Mouse (Mus musculus): ENCODE measurements around the gene Tmem273. TPM values are rescaled to one million over a fixed set of nuclear protein-coding genes. Genes with fewer than 3 reads are reported as not detected.

The Tmem273 gene
- polyA plus RNA-seq, 1 experiment from 2014 or later: 2.0 TPM

DNA sequence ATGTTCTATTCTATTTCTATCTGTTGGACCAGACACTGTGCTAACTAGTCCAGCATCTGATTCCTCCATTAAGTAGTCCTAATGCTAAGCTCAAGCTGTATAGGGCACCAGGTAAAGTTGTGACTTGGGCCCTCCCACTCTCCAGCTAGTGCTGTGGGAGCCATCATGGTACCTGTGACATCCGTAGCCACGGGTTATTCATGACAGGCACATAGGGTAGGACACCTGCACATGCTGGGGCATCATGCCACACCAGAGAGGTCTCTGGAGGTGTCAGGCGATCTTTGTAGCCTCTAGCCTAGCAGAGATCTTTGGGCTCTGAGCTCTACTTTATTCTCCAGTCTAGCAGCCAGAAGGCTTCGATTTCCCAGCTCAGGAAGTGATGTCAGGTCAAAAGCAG lies 2.9 kb upstream of the Tmem273 start:
- Histone ChIP-seq H3K4me1 (replicated peaks) (no peaks in the 10 kb centered on the region), H3K4me3 (replicated peaks) (no peak overlapping the region), H3K27me3 (replicated peaks) (no peaks in the 10 kb centered on the region), H3K27ac (no peak overlapping the region), H3K36me3 (no peaks in the 10 kb centered on the region), H3K9me3 (no peaks in the 10 kb centered on the region), H3K9ac (no peak overlapping the region), H3K4me2 (replicated peaks) (no peak overlapping the region)
- no peak for ATAC-seq
- WGBS: 90% methylated on average over 4 of the region's 4 CpGs

DNA sequence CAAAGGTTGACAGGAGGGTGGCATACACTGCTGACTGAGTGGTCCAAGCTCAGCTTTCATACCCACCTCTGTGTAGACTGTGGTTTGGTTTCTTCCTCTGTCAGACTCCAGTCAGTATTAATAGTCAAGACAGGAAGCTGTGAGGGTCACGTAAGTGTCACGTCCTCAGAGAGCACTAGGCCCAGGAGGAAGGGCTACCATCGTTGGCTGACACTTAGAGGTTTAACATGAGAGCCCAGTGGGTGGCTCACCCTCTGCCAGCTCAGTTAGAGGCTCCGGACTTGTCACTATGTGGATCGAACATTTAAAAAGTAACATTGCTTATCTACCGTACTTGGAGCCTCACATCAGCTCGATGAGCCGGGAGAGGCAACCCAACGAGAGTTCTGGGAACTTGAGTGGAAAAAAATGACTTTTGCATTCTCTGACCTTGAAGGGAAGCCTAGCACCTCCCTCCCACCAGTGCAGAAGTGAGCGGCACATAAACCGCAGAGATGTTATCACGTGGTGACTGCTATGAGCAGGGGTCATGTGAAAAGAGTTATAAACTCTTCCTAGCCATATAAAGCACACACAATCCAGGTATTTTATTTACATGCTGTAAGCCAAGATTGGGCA lies 1.5 kb upstream of the Tmem273 start:
- H3K4me2 ChIP-seq (replicated peaks): no peak overlapping the region; the same call in 1 of the 2 replicates
- 54% methylated on average over 12 of the region's 12 CpGs for WGBS
- no peak overlapping the region for H3K9ac ChIP-seq
- H3K4me1 ChIP-seq (replicated peaks): no peaks in the 10 kb centered on the region
- H3K9me3 ChIP-seq: no peaks in the 10 kb centered on the region
- no peak overlapping the region for H3K27ac ChIP-seq
- H3K36me3 ChIP-seq: no peaks in the 10 kb centered on the region
- H3K27me3 ChIP-seq (replicated peaks): no peaks in the 10 kb centered on the region
- peak; percentile 88 for ATAC-seq
- H3K4me3 ChIP-seq (replicated peaks): no peak overlapping the region

DNA sequence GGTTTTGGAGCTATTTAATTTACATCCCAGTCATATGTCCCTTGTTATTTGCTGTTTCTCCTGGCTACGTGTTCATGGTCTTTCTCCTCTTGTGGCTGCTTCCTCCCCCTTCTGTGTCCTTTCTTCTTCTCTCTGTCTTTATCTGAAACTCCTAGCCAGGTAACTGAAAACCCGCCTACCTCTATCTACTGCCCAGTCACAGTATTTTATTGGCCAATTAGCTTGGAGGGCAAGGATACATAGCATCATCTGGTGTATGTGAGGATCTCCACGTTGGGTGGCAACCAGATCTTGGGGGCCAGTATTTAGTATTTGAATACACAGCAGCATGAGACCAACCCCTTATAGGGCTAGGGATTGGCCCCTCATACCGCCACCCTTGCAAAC lies 1.0 kb upstream of the Tmem273 start:
- WGBS: 66% methylated on average over 4 of the region's 4 CpGs
- Histone ChIP-seq H3K9ac (no peak overlapping the region), H3K4me2 (replicated peaks) (no peak overlapping the region), H3K27me3 (replicated peaks) (no peaks in the 10 kb centered on the region), H3K36me3 (no peaks in the 10 kb centered on the region), H3K4me3 (replicated peaks) (no peak overlapping the region), H3K27ac (no peak overlapping the region), H3K9me3 (no peaks in the 10 kb centered on the region), H3K4me1 (replicated peaks) (no peaks in the 10 kb centered on the region)
- ATAC-seq: peak; percentile 73

DNA sequence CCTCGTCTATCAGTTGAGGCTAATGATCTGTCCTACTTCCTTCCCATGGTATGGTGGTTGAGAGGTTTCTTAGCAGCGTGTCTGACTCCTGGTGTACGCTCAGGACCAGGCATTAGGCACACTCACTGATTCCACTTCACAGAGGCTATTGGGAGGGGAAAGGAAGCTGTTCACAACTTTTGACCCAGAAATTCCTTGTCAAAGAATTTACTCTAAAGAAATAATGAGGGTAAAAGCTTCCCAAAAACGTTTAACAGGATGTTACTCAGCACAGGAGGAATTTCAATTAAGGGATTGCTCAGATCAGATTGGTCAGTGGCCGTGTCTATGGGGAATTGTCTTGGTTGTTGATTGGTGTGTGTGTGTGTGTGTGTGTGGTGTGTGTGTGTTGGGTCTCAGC lies 1.9 kb downstream of the Tmem273 start:
- H3K9ac ChIP-seq: no peak overlapping the region
- no peak overlapping the region for H3K4me2 ChIP-seq (replicated peaks)
- H3K36me3 ChIP-seq: no peaks in the 10 kb centered on the region
- no peak overlapping the region for H3K27ac ChIP-seq
- 64% methylated on average over 5 of the region's 5 CpGs for WGBS
- H3K4me1 ChIP-seq (replicated peaks): no peaks in the 10 kb centered on the region
- H3K9me3 ChIP-seq: no peaks in the 10 kb centered on the region
- no peak for ATAC-seq
- no peaks in the 10 kb centered on the region for H3K27me3 ChIP-seq (replicated peaks)
- H3K4me3 ChIP-seq (replicated peaks): no peak overlapping the region

DNA sequence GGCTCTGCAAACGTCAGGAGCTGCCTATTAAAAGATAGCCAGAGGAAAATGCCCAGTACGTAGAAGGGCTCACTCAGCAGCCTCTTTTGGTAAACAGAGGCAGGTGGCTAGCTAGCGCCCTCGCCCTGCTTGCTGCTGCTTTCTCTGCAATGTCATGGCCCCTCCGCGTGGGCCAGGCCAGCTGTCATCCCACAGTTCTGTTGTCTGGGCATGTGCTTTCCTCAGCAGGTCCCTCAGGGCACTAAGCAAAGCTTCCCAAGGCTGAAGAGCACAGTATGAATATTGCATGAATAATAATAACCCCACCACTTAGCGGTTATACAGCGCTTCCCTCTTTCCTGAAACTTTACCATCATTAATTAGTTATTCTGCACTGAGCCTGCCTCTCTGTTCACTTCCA lies 10.6 kb downstream of the Tmem273 start:
- Histone ChIP-seq H3K4me1 (replicated peaks) (0 out of 2 replicates have a peak, but pooled peaks cover 3% of the 10 kb centered on the region), H3K27me3 (replicated peaks) (no peaks in the 10 kb centered on the region), H3K9ac (no peak overlapping the region), H3K27ac (no peak overlapping the region), H3K4me3 (replicated peaks) (no peak overlapping the region), H3K4me2 (replicated peaks) (no peak overlapping the region), H3K9me3 (no peaks in the 10 kb centered on the region), H3K36me3 (no peaks in the 10 kb centered on the region)
- ATAC-seq: no peak
- 59% methylated on average over 8 of the region's 8 CpGs for WGBS

DNA sequence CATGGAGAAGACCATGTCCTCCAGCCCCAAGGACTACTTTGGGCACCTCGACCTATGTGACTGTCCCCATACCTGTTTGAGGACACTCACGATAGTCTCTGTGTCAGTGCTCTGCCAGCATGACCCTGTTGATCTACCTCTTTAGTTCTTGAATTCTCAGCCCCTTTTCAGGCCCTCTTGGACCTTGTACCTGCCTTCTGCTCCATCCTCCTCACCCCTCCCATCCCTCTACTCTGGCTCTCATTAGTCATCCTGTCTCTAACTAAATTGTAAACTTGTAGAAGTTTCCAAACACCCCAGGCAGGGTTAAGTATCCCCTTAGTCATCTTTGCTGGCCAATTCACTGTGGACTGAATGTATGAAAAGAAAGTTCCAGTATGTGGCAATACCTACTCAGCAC lies 12.0 kb downstream of the Tmem273 start:
- H3K4me2 ChIP-seq (replicated peaks): no peak overlapping the region
- no peaks in the 10 kb centered on the region for H3K27me3 ChIP-seq (replicated peaks)
- no peaks in the 10 kb centered on the region for H3K36me3 ChIP-seq
- no peak overlapping the region for H3K9ac ChIP-seq
- H3K9me3 ChIP-seq: no peaks in the 10 kb centered on the region
- H3K27ac ChIP-seq: no peak overlapping the region
- 0 out of 2 replicates have a peak, but pooled peaks cover 3% of the 10 kb centered on the region for H3K4me1 ChIP-seq (replicated peaks)
- peak; percentile 53 for ATAC-seq
- H3K4me3 ChIP-seq (replicated peaks): no peak overlapping the region
- 92% methylated on average over 2 of the region's 2 CpGs for WGBS

DNA sequence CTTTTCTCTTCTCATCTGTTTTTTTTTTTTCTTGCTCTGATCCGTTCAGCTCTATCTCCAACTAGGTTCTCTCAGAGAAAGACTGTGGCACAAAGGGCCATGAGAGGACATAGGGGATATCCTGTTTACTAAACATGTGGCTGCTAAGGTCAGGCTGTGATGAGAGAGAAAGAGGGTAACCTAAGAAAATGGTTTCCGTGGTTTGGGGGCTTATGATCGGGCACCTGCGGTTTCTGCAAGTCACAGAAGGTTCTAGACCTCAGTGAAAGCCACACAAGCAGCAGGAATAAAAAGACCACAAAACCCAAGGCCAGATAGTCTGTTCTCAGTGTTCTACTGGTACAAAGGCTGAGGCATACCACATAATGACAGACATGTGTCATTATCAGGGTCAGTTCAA lies 12.6 kb downstream of the Tmem273 start:
- H3K36me3 ChIP-seq: no peaks in the 10 kb centered on the region
- no peak overlapping the region for H3K9ac ChIP-seq
- 81% methylated on average over 4 of the region's 4 CpGs for WGBS
- H3K9me3 ChIP-seq: no peaks in the 10 kb centered on the region
- H3K27me3 ChIP-seq (replicated peaks): no peaks in the 10 kb centered on the region
- ATAC-seq: no peak
- H3K4me1 ChIP-seq (replicated peaks): 0 out of 2 replicates have a peak, but pooled peaks cover 3% of the 10 kb centered on the region
- no peak overlapping the region for H3K4me3 ChIP-seq (replicated peaks)
- H3K27ac ChIP-seq: no peak overlapping the region
- no peak overlapping the region for H3K4me2 ChIP-seq (replicated peaks)

DNA sequence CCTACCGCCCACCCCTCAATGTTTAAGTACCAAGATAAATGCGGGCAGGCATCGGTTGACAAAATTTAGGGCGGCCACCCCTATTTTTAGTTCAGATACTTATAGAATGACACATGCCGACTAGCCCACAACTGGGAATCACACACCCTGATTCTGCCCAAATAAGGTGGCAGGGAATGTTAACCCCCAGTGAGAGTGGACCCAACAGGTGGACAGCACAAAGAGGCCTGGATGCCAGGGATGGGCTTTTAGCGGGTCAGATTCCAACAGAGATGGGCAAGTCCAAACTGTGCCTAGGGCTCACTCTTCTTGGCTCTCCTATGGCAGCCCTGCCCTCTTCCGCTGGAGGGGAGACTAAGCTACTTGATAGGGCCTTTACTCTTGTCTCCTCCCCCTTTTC lies 14.3 kb downstream of the Tmem273 start:
- ATAC-seq: no peak
- 95% methylated on average over 7 of the region's 7 CpGs for WGBS
- Histone ChIP-seq H3K27me3 (replicated peaks) (no peaks in the 10 kb centered on the region), H3K4me3 (replicated peaks) (no peak overlapping the region), H3K9me3 (no peaks in the 10 kb centered on the region), H3K9ac (no peak overlapping the region), H3K27ac (no peak overlapping the region), H3K4me1 (replicated peaks) (0 out of 2 replicates have a peak, but pooled peaks cover 3% of the 10 kb centered on the region), H3K4me2 (replicated peaks) (no peak overlapping the region), H3K36me3 (no peaks in the 10 kb centered on the region)

DNA sequence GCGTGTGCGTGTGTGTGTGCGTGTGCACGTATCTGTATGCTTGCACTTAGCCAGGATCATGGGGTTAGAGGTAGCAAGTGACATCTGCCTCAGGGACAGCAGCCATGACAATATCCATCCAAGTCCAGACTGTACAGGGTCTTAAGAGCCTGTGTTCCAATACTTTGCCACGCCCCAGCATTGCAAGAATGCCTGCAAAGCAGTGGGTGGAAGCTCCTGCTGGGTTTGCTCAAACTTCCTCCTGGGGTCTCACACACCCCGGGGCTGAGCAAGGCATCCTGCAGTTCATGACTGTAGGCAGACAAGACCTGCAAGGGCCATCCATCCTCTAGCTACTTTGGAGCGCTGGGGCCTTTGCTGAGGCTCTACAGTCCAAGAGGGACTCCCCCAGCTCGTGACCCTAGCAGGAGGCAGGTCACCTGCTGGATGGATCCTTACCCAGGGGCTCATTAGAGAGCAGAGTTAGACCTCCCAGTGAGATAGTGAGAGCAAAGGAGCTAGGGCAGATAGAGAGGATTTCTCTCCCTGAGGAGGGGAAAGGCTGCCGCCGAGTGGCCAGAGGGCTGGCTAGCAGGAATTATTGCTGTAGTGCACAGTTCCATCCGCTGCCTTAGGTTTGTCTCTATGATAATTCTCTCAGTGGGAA lies 15.4 kb downstream of the Tmem273 start:
- ATAC-seq: peak; percentile 49; the same call in 1 of the 2 replicates
- Histone ChIP-seq H3K4me1 (replicated peaks) (0 out of 2 replicates have a peak, but pooled peaks cover 3% of the 10 kb centered on the region), H3K27me3 (replicated peaks) (no peaks in the 10 kb centered on the region), H3K9ac (no peak overlapping the region), H3K4me2 (replicated peaks) (no peak overlapping the region), H3K4me3 (replicated peaks) (no peak overlapping the region), H3K27ac (no peak overlapping the region), H3K9me3 (no peaks in the 10 kb centered on the region), H3K36me3 (no peaks in the 10 kb centered on the region)
- 59% methylated on average over 11 of the region's 11 CpGs for WGBS

DNA sequence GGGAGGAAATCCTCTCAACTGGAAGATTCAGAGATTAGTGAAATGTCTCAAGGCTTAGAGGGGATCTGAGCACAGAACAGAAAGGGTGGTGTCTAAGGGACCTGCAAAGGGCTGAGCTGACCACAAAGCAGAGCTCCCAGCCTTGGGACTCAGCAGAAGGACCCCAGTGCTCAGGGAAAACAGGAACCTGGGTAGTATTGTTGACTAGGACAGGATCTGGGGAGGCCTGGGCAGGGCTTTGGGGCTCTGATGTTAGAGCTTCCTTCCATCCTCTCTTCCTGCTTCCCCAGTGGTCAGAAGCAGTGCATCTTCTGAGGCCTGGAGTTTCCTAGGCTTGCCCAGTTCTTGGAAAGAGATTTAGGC lies 15.9 kb downstream of the Tmem273 start:
- ATAC-seq: no peak
- Histone ChIP-seq H3K9ac (no peak overlapping the region), H3K4me3 (replicated peaks) (no peak overlapping the region), H3K9me3 (no peaks in the 10 kb centered on the region), H3K27me3 (replicated peaks) (no peaks in the 10 kb centered on the region), H3K4me1 (replicated peaks) (0 out of 2 replicates have a peak, but pooled peaks cover 3% of the 10 kb centered on the region), H3K27ac (no peak overlapping the region), H3K4me2 (replicated peaks) (no peak overlapping the region), H3K36me3 (no peaks in the 10 kb centered on the region)

DNA sequence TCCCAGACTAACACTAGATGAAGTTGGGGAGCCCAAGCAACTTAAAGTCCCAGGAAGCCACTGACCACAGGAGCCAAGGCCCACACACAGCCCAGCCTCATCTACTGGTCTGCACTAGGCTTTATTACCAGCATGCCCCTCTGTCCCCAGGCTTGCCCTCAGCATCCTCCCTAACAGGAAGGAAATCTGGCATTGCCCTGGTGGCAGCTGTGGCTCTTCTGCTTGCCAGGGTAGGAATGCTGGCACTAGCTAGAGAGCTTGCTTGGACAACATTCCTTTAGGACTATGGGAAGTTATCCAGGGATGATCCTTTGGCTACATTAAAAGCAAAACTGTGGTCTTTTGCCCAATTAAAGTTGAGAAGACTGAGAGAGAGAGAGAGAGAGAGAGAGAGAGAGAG lies 24.3 kb downstream of the Tmem273 start:
- no peaks in the 10 kb centered on the region for H3K36me3 ChIP-seq
- H3K4me3 ChIP-seq (replicated peaks): no peak overlapping the region
- no peak overlapping the region for H3K9ac ChIP-seq
- ATAC-seq: no peak
- H3K4me2 ChIP-seq (replicated peaks): no peak overlapping the region
- no peaks in the 10 kb centered on the region for H3K4me1 ChIP-seq (replicated peaks)
- H3K27ac ChIP-seq: no peak overlapping the region
- no peaks in the 10 kb centered on the region for H3K27me3 ChIP-seq (replicated peaks)
- no peaks in the 10 kb centered on the region for H3K9me3 ChIP-seq

DNA sequence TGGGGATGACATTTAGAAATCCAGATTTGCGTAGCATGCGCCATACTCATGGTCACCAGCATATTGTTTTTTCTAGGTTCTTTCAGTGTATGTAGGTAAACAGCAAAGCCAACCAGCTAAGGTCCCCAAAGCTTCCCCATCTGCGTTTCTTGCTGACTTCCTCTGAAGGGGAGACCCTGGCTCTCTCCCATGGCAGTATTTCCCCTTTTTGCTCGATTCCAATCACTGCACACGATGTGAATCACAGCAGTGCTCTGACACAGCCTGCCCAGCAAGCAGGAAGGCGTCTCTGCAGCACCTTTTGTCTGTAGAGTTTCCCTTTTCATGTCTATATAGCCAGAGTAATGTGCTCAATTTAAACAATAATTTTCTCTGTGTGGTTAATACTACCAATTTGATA lies 26.7 kb downstream of the Tmem273 start:
- Histone ChIP-seq H3K4me1 (replicated peaks) (no peaks in the 10 kb centered on the region), H3K9ac (no peak overlapping the region), H3K36me3 (no peaks in the 10 kb centered on the region), H3K4me3 (replicated peaks) (no peak overlapping the region), H3K27me3 (replicated peaks) (no peaks in the 10 kb centered on the region), H3K4me2 (replicated peaks) (no peak overlapping the region), H3K27ac (no peak overlapping the region), H3K9me3 (no peaks in the 10 kb centered on the region)
- 69% methylated on average over 6 of the region's 6 CpGs for WGBS
- ATAC-seq: no peak

DNA sequence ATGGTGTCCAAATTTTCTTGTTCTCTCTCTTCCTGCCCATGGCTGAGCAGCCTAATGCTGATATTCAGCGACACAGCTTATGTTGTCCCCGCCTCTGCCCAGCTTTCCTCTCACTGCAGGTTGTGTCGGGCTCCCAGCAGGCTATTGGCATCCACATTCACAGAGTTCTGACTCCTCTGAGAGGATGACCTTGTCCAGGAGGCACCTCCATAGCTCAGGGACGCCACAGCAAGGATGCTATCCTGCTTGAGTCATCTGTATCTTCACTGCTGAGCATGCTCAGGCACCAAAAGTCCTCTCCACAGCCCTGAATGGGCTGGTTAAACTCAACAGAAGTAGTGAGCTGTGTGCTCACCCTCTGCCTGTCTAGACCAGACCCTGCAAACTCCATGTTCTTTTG lies 29.2 kb downstream of the Tmem273 start:
- Histone ChIP-seq H3K4me3 (replicated peaks) (no peak overlapping the region), H3K27ac (no peak overlapping the region), H3K36me3 (no peaks in the 10 kb centered on the region), H3K4me1 (replicated peaks) (no peaks in the 10 kb centered on the region), H3K27me3 (replicated peaks) (no peaks in the 10 kb centered on the region), H3K4me2 (replicated peaks) (no peak overlapping the region), H3K9me3 (no peaks in the 10 kb centered on the region), H3K9ac (no peak overlapping the region)
- 65% methylated on average over 4 of the region's 4 CpGs for WGBS
- no peak for ATAC-seq
